ENCODE assay signal across 8 mouse cellular contexts in genomic region chr3:50076979-50077378, GRCm38 (mm10).
DNase-seq lines count a peak whose midpoint lies in the region; ATAC-seq and TF ChIP-seq lines count a peak whose summit lies in the region.

No protein-coding gene starts in this region.

- TF ChIP-seq EP300 in liver, embryonic 14.5 days (IDR thresholded peaks at IDR 0.05; ENCODE audit: low read depth) = no peak

- H3K36me3 ChIP-seq in midbrain, embryonic 14.5 days (ENCODE audit: control insufficient read depth, insufficient read depth, low read length) = no peaks in the 10 kb centered on the region
- H3K36me3 ChIP-seq in midbrain, embryonic 13.5 days = no peaks in the 10 kb centered on the region
- no peaks in the 10 kb centered on the region for H3K36me3 ChIP-seq in forebrain, embryonic 12.5 days (replicated peaks)
- H3K36me3 ChIP-seq in liver, embryonic 14.5 days (replicated peaks; ENCODE audit: control insufficient read depth, insufficient read depth, low read depth) = no peaks in the 10 kb centered on the region

- H3K9me3 ChIP-seq in midbrain, embryonic 14.5 days (ENCODE audit: control insufficient read depth, low read length) = no peaks in the 10 kb centered on the region
- no peaks in the 10 kb centered on the region for H3K9me3 ChIP-seq in midbrain, embryonic 13.5 days
- no peaks in the 10 kb centered on the region for H3K9me3 ChIP-seq in forebrain, embryonic 12.5 days
- no peaks in the 10 kb centered on the region for H3K9me3 ChIP-seq in liver, embryonic 14.5 days (ENCODE audit: control insufficient read depth, low read length)

- H3K9ac ChIP-seq in midbrain, embryonic 14.5 days (replicated peaks; ENCODE audit: low read length) = no peak overlapping the region
- H3K9ac ChIP-seq in midbrain, embryonic 13.5 days (replicated peaks) = no peak overlapping the region
- no peak overlapping the region for H3K9ac ChIP-seq in forebrain, embryonic 12.5 days
- H3K9ac ChIP-seq in liver, embryonic 14.5 days (replicated peaks) = no peak overlapping the region

- WGBS in midbrain, embryonic 14.5 days = 19% methylated on average over 7 of the region's 7 CpGs
- 19% methylated on average over 7 of the region's 7 CpGs for WGBS in midbrain, embryonic 13.5 days
- WGBS in forebrain, embryonic 12.5 days = 16% methylated on average over 7 of the region's 7 CpGs
- WGBS in liver, embryonic 14.5 days (ENCODE audit: insufficient replicate concordance) = 13% methylated on average over 7 of the region's 7 CpGs

- H3K4me3 ChIP-seq in midbrain, embryonic 14.5 days (replicated peaks; ENCODE audit: low read depth, low read length) = no peak overlapping the region
- no peak overlapping the region for H3K4me3 ChIP-seq in midbrain, embryonic 13.5 days (replicated peaks)
- no peak overlapping the region for H3K4me3 ChIP-seq in forebrain, embryonic 12.5 days (replicated peaks)
- no peak overlapping the region for H3K4me3 ChIP-seq in liver, embryonic 14.5 days (ENCODE audit: insufficient read depth in 1 of 2, low read depth in 2 of 2, low read length in 2 of 2)

- peak; percentile 84 for DNase-seq in midbrain, embryonic 14.5 days
- DNase-seq in adrenal gland, postnatal 25 days = peak; percentile 18
- peak; percentile 52 to 80 for DNase-seq in kidney, postnatal 25 days
- DNase-seq in liver, embryonic 14.5 days (ENCODE audit: low read depth in 3 of 3, low spot score in 3 of 3) = peak; percentile 0 to 4 (median 1)
- DNase-seq in skeletal muscle tissue, adult 2 months (ENCODE audit: low read depth, low spot score) = peak; percentile 28

- ATAC-seq in midbrain, embryonic 14.5 days (ENCODE audit: low FRiP score, low TSS enrichment) = no peak
- ATAC-seq in midbrain, embryonic 13.5 days = no peak
- 0 out of 2 replicates have a peak, but pooled peaks have one; percentile 57 for ATAC-seq in forebrain, embryonic 12.5 days (ENCODE audit: low FRiP score)
- no peak for ATAC-seq in liver, embryonic 14.5 days (ENCODE audit: insufficient read depth)
- ATAC-seq in megakaryocyte, adult 5-6 weeks (ENCODE audit: poor library complexity, severe bottlenecking) = no peak

- H3K4me1 ChIP-seq in midbrain, embryonic 14.5 days (ENCODE audit: control insufficient read depth, insufficient read depth, low read length) = no peaks in the 10 kb centered on the region
- no peaks in the 10 kb centered on the region for H3K4me1 ChIP-seq in midbrain, embryonic 13.5 days (replicated peaks)
- H3K4me1 ChIP-seq in forebrain, embryonic 12.5 days = no peaks in the 10 kb centered on the region
- no peaks in the 10 kb centered on the region for H3K4me1 ChIP-seq in liver, embryonic 14.5 days (replicated peaks; ENCODE audit: control insufficient read depth in 2 of 2, insufficient read depth in 2 of 2, low read length in 1 of 2)

- H3K4me2 ChIP-seq in midbrain, embryonic 14.5 days (ENCODE audit: low read length) = no peak overlapping the region
- H3K4me2 ChIP-seq in midbrain, embryonic 13.5 days (replicated peaks) = no peak overlapping the region
- H3K4me2 ChIP-seq in forebrain, embryonic 12.5 days = no peak overlapping the region
- no peak overlapping the region for H3K4me2 ChIP-seq in liver, embryonic 14.5 days (ENCODE audit: low read depth)

- TF ChIP-seq CTCF in liver, embryonic 14.5 days (IDR thresholded peaks at IDR 0.05; ENCODE audit: low read depth) = peak; percentile 56

- H3K27me3 ChIP-seq in midbrain, embryonic 14.5 days (ENCODE audit: control insufficient read depth, insufficient read depth, low read length) = no peaks in the 10 kb centered on the region
- no peaks in the 10 kb centered on the region for H3K27me3 ChIP-seq in midbrain, embryonic 13.5 days
- H3K27me3 ChIP-seq in forebrain, embryonic 12.5 days = no peaks in the 10 kb centered on the region
- H3K27me3 ChIP-seq in liver, embryonic 14.5 days (ENCODE audit: control insufficient read depth, insufficient read depth, low read length) = no peaks in the 10 kb centered on the region

- no peak overlapping the region for H3K27ac ChIP-seq in midbrain, embryonic 14.5 days (replicated peaks; ENCODE audit: low read depth, low read length)
- H3K27ac ChIP-seq in midbrain, embryonic 13.5 days = no peak overlapping the region
- H3K27ac ChIP-seq in forebrain, embryonic 12.5 days = no peak overlapping the region
- H3K27ac ChIP-seq in liver, embryonic 14.5 days = no peak overlapping the region

Comparison
In these comparisons a context has a peak if more than half of its experiments do, and no peak if none do; other contexts are left out.
1. DNase-seq: peak in every context shown above with its lines; median percentile 84 in midbrain, embryonic 14.5 days; 66 in kidney, postnatal 25 days; 28 in skeletal muscle tissue, adult 2 months; 18 in adrenal gland, postnatal 25 days; 1 in liver, embryonic 14.5 days.